Mouse (Mus musculus) erythroblast, embryonic 14.5 days (primary cell): ENCODE measurements around the gene Krt18. TPM values are rescaled to one million over a fixed set of nuclear protein-coding genes. Genes with fewer than 3 reads are reported as not detected.
"Not testable (repeated sequence)": the region's sequence is repeated elsewhere in the genome, so short reads cannot be mapped to it uniquely, and the experiment has no call there.

Experiments
- H3K27me3 ChIP-seq: 2 replicates; pipeline ENCODE4 v1.6.1; 2012; ENCODE audit warnings: inconsistent platforms; ENCODE audit not compliant: control insufficient read depth
- H3K36me3 ChIP-seq: 2 replicates; pipeline ENCODE4 v1.6.1; 2012; ENCODE audit warnings: mild to moderate bottlenecking, inconsistent platforms; ENCODE audit not compliant: control insufficient read depth
- H3K4me1 ChIP-seq: 2 replicates; pipeline ENCODE4 v1.6.1; 2012; ENCODE audit warnings: inconsistent platforms; ENCODE audit not compliant: control insufficient read depth
- H3K4me3 ChIP-seq: replicated peaks from 2 replicates; pipeline ENCODE3; 2012; ENCODE audit warnings: moderate library complexity, mild to moderate bottlenecking, inconsistent platforms
- H3K9me3 ChIP-seq: 2 replicates; pipeline ENCODE4 v1.6.1; 2012; ENCODE audit warnings: low read length, inconsistent platforms, mixed read lengths; ENCODE audit not compliant: control insufficient read depth
- GATA1 ChIP-seq: IDR thresholded peaks from 2 replicates; pipeline ENCODE4 v1.6.1; 2012; ENCODE audit warnings: low read length, inconsistent platforms, mixed read lengths
- TAL1 ChIP-seq: IDR thresholded peaks from 3 replicates; pipeline ENCODE4 v1.6.1; 2012; ENCODE audit warnings: low read length, inconsistent platforms, mixed read lengths
- polyA plus RNA-seq: library from polyadenylated mRNA; stranded (reverse); fragments of >175 nt; gene quantifications from 2 replicates; pipeline ENCODE4 v1.2.3, GENCODE M21; 2012

The Krt18 gene
- polyA plus RNA-seq, 1 experiment = 0.13 TPM

DNA sequence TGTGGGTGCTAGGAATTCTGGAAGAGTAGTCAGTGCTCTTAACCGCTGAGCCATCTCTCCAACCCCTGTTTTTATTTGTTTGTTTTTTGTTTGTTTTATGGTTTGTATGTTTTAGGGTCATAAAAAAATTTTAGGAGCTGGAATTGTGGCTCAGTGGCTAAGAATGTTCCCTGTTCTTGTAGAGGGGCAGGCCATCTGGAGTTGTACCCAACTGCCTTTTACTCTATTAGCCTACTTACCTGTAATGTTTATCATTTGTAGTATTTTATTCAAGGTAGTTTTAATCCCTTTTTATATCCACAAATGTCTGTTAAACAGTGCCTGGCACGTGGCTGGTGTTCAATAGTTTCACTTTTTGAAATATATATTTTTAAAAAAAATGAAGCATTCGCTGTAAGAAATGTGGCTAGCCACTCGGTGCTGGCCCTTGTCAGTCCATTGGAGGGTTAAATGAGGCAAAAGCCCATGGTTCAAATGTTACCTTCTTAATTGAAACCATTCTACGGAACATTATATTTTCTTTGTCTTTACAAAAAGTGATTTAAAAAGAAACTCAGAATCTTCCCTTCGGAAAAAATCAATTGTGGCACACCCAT lies 45.1 kb downstream of the Krt18 start:
- Histone ChIP-seq H3K4me3 (peak overlapping the region; percentile 89), H3K4me1 (peaks cover 58% of the 10 kb centered on the region), H3K27me3 (peaks cover 6% of the 10 kb centered on the region), H3K9me3 (no peaks in the 10 kb centered on the region), H3K36me3 (peaks cover 7% of the 10 kb centered on the region)
- TF ChIP-seq TAL1 (no peak), GATA1 (no peak)

DNA sequence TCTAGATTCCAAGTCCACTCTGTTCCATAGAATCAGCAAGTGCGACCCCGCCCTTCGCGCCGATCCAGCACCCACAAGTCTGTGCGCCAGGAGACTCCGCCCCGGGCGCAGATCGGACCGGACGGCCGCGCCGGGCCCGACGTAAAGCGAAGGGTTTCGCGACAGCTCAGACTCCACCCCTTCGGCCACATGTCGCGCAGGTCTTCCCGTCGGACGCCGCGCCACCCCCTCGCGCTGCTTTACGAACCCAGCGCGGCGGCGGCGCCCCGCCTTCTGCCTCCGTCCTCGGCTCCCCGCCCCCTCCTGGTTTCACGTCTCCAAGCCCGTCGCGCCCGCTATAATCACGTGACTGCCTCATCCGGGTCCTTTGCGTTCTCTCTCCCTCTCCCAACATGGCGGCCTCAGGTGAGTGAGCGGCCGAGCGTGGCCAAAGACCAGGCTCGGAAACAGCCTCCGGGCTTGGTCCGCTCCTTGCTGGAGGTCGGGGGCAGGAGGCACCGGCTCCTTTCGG lies 45.6 kb downstream of the Krt18 start, which contains the start of gene Eif4b:
Gene Eif4b, plus strand, starts transcription at position 215 of the 511 bp plus-strand sequence.
- Histone ChIP-seq H3K36me3 (peaks cover 11% of the 10 kb centered on the region), H3K9me3 (no peaks in the 10 kb centered on the region), H3K4me3 (peak within 1 kb of the TSS; percentile 89), H3K27me3 (peaks cover 3% of the 10 kb centered on the region), H3K4me1 (peaks cover 61% of the 10 kb centered on the region)
- TF ChIP-seq GATA1 (no peak), TAL1 (no peak)

DNA sequence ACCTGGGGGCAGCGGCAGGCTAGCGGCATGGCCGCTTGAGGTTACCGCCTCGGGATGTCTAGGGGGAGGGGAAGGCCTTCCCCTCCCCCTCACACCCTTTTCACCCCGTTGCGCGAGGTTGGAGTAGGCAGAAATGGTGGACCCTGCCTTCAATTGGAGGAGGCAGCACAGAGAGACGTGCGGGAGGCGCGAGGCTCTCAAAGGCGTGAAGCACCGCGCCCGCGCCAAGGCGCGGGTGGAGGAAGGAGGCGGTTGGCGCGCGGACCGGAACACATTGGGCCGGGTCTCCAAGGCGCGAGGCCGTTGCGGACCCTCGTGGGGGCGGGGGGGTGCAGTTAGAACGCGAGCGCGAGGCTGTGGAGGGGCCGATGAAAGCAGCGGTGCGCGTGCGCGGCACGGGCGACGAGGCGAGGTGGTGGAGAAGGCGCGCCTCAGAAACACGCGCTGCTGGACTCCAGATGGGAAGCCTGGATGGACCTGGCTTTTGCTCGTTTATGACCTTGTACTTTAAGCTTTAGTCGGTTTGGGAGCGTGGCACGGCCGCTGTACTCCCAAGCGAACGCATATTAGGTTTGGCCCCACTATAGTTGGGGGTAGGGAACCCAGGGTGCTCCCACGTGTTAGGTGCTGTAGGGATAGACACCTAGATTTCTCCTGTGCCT lies 46.2 kb downstream of the Krt18 start:
- H3K4me1 ChIP-seq = peaks cover 64% of the 10 kb centered on the region
- H3K36me3 ChIP-seq = peaks cover 16% of the 10 kb centered on the region
- peak overlapping the region; percentile 89 for H3K4me3 ChIP-seq
- H3K27me3 ChIP-seq = no peaks in the 10 kb centered on the region; the same call in 1 of the 2 replicates
- H3K9me3 ChIP-seq = no peaks in the 10 kb centered on the region
- TF ChIP-seq GATA1 (no peak), TAL1 (no peak)

DNA sequence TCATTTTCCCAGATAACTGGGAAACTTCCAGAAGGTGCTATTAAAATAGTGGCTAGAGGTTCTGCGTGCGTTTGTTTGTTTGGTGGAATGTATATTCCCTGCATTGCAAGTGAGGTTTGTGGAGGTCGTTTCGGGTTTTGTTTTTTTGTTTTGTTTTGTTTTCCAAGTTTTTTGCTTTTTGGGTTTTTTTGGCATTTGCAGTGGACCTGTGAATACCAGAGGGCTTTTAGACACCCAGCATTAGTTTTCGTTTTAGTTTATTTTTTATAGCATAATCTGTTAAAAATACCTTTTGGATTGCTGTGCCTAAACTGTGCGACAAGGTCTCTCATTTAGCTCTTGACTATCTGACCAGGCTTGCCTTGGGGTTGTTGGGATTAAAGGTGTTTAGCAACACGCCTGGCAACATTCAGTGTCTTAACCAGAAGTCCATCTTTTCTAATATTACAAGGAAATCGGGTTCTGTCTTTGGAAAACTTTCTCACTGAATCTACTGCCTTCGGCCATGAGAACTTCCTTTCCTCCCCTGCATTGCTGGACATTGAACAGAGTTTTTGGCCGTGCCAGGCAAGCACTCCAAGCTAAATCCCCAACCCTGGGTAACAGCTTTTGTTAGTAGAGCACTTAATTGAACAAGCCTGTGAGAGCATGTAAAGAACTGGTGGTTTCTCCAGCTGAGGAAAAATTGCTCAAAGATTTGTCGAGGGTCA lies 47.1 kb downstream of the Krt18 start:
- H3K27me3 ChIP-seq = no peaks in the 10 kb centered on the region
- no peaks in the 10 kb centered on the region for H3K9me3 ChIP-seq
- no peak for TF ChIP-seq TAL1
- no peak for TF ChIP-seq GATA1
- peak overlapping the region; percentile 89 for H3K4me3 ChIP-seq
- H3K36me3 ChIP-seq = peaks cover 22% of the 10 kb centered on the region
- H3K4me1 ChIP-seq = peaks cover 67% of the 10 kb centered on the region

DNA sequence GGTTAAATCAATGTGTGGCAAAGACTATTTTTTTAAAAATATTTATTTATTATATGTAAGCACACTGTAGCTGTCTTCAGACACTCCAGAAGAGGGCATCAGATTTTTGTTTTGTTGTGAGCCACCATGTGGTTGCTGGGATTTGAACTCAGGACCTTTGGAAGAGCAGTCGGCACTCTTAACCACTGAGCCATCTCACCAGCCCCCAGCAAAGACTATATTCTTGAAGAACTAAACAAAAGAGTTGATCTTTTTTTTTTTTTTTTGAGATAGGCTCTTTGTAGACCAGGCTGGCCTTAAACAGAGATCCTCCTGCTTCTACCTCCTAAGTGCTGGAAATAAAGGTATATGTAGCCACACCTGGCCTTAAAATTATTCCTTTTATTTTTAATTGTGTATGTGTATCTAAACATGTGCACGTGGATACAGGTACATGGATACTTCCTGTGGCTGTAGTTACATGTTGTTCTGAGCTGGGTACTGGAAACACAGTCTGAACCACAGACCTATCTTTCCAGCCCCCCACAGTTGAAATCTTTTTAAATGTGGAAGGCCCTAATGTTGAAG lies 49.2 kb downstream of the Krt18 start:
- H3K9me3 ChIP-seq = no peaks in the 10 kb centered on the region
- TF ChIP-seq GATA1 (no peak), TAL1 (no peak)
- H3K36me3 ChIP-seq = peaks cover 44% of the 10 kb centered on the region
- H3K4me1 ChIP-seq = peaks cover 53% of the 10 kb centered on the region
- no peaks in the 10 kb centered on the region for H3K27me3 ChIP-seq
- no peak overlapping the region for H3K4me3 ChIP-seq

DNA sequence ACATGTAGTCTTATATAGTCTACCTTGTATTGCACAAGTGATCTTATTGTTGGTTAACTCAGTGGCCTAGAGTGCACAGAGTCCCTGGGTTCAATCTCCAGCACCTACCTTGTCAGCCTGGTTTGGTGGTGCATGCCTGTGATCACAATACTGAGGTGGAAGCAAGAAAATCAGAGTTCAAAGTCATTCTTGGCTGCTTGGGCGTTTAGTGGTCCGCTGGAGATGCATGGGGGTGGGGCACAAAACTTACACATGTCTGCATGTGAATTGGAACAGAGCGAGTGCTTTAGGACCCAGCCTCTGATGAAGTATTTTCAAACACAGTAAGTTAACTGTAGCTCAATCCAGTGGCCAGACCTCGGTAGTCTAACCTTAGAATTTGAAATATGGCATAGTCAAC lies 51.2 kb downstream of the Krt18 start:
- no peaks in the 10 kb centered on the region for H3K9me3 ChIP-seq
- peaks cover 64% of the 10 kb centered on the region for H3K36me3 ChIP-seq
- TF ChIP-seq GATA1 (no peak), TAL1 (no peak)
- no peaks in the 10 kb centered on the region for H3K27me3 ChIP-seq
- peaks cover 42% of the 10 kb centered on the region for H3K4me1 ChIP-seq
- no peak overlapping the region for H3K4me3 ChIP-seq

DNA sequence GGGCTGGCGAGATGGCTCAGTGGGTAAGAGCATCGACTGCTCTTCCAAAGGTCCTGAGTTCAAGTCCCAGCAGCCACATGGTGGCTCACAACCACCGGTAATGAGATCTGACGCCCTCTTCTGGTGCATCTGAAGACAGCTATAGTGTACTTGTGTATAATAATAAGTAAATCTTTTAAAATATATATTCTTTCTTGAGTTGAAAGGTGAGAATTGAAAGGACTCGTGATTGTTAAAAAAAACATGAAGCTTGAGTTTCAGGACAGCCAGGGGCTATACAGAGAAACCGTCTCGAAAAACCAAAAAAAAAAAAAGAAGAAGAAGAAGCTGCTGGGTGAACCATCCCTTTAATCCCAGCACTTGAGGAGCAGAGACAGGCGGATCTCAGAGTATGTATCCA lies 51.9 kb downstream of the Krt18 start:
- H3K9me3 ChIP-seq, H3K4me3 ChIP-seq, H3K27me3 ChIP-seq: not testable (repeated sequence)
- Histone ChIP-seq H3K4me1 (peaks cover 35% of the 10 kb centered on the region), H3K36me3 (peaks cover 71% of the 10 kb centered on the region)

DNA sequence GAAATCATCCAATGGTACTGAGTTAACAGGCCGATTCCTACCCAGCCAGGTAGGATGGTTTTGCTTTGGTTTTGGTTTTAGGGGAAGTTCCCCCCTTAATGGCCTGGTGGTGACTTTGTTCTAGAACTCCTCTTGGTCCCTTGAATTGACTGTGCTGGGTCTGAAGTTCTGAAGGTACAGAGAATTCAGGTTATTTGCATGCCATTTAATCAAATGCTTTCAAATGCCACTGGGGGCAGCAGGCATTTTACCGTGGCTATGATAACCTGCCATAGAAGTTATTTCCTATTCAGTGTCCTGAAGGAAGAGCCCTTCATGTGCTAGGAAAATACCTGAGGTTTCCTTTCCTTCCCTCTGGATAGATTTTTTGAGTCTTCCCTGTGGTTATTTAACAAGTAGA lies 52.4 kb downstream of the Krt18 start:
- H3K27me3 ChIP-seq = no peaks in the 10 kb centered on the region
- no peak overlapping the region for H3K4me3 ChIP-seq
- peaks cover 76% of the 10 kb centered on the region for H3K36me3 ChIP-seq
- TF ChIP-seq GATA1 (no peak), TAL1 (no peak)
- no peaks in the 10 kb centered on the region for H3K9me3 ChIP-seq
- peaks cover 30% of the 10 kb centered on the region for H3K4me1 ChIP-seq

Other genes starting within 250 kb of the Krt18 start
- gene Krt72, start 241.7 kb upstream of the Krt18 start, polyA plus RNA-seq = not detected in 2 replicates
- not detected in 2 replicates for gene Krt73, start 225.8 kb upstream of the Krt18 start, polyA plus RNA-seq
- not detected in 2 replicates for gene Krt2, start 210.0 kb upstream of the Krt18 start, polyA plus RNA-seq
- not detected in 2 replicates for gene Krt1, start 177.4 kb upstream of the Krt18 start, polyA plus RNA-seq
- gene Krt77, start 158.5 kb upstream of the Krt18 start, polyA plus RNA-seq = not detected in 2 replicates
- not detected in 2 replicates for gene Krt76, start 135.3 kb upstream of the Krt18 start, polyA plus RNA-seq
- gene Krt4, start 103.4 kb upstream of the Krt18 start, polyA plus RNA-seq = not detected in 2 replicates
- gene Krt79, start 87.9 kb upstream of the Krt18 start, polyA plus RNA-seq = not detected in 2 replicates
- 0.01 TPM in 1 of 2 replicates, not detected in the other for gene Krt78, start 73.9 kb upstream of the Krt18 start, polyA plus RNA-seq
- gene Krt8, start 23.7 kb upstream of the Krt18 start, polyA plus RNA-seq = 0.06 and 0.07 TPM in 2 replicates
- 8.2 and 8.3 TPM in 2 replicates for gene Eif4b, start 45.6 kb downstream of the Krt18 start, polyA plus RNA-seq
- gene Tns2, start 72.2 kb downstream of the Krt18 start, polyA plus RNA-seq = 0.04 and 0.05 TPM in 2 replicates
- gene Spryd3, start 108.1 kb downstream of the Krt18 start, polyA plus RNA-seq = 1.1 and 1.4 TPM in 2 replicates
- 0.05 TPM in 1 of 2 replicates, not detected in the other for gene Igfbp6, start 116.2 kb downstream of the Krt18 start, polyA plus RNA-seq
- gene Soat2, start 122.3 kb downstream of the Krt18 start, polyA plus RNA-seq = 0.12 and 0.18 TPM in 2 replicates
- 0.44 and 0.77 TPM in 2 replicates for gene Zfp740, start 175.1 kb downstream of the Krt18 start, polyA plus RNA-seq
- gene Csad, start 176.5 kb downstream of the Krt18 start, polyA plus RNA-seq = 0.97 and 1.4 TPM in 2 replicates
- 1.4 and 2.1 TPM in 2 replicates for gene Itgb7, start 203.8 kb downstream of the Krt18 start, polyA plus RNA-seq
- 0.09 TPM in 2 replicates for gene Rarg, start 229.3 kb downstream of the Krt18 start, polyA plus RNA-seq
- not detected in 2 replicates for gene Gm9918, start 242.4 kb downstream of the Krt18 start, polyA plus RNA-seq